8 mouse cellular contexts compared by ENCODE assay signal in the genomic region with DNA sequence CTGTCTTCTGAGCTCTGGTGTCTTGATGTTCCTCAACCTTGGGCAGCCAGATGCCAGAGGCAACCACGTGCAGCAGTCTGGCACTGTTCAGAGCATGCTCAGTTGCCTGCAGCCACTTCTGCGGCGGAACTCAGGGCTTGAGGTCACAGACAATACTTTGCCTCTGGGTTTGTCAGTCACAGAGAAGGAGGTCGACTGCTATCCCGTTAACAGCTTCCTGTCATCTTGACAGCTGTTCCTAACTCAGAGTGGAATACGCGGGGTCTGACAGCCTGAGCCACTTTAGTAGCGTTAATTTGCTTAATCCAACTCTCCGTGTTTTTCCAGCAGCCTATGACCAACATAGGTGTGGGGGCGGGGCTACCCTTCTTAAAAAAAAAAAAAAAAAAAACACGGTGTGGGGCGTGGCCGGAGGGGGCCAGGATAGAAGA. TPM values are rescaled to one million over a fixed set of nuclear protein-coding genes. Genes with fewer than 3 reads are reported as not detected.
DNase-seq lines count a peak whose midpoint lies in the region; ATAC-seq and TF ChIP-seq lines count a peak whose summit lies in the region.

No protein-coding gene starts in this region.

- no peaks in the 10 kb centered on the region for H3K9me3 ChIP-seq in forebrain, embryonic 13.5 days (replicated peaks)
- no peaks in the 10 kb centered on the region for H3K9me3 ChIP-seq in heart, postnatal 0 days (replicated peaks; ENCODE audit: control insufficient read depth, low read length)
- no peaks in the 10 kb centered on the region for H3K9me3 ChIP-seq in liver, embryonic 13.5 days (replicated peaks)

- no peak for TF ChIP-seq EP300 in heart, postnatal 0 days (IDR thresholded peaks at IDR 0.05; ENCODE audit: low read depth)

- H3K4me2 ChIP-seq in forebrain, embryonic 13.5 days: peak overlapping the region; percentile 100
- H3K4me2 ChIP-seq in heart, postnatal 0 days (ENCODE audit: low read depth, low read length): peak overlapping the region; percentile 99
- peak overlapping the region; percentile 47 for H3K4me2 ChIP-seq in liver, embryonic 13.5 days

- H3K4me3 ChIP-seq in C2C12 (ENCODE audit: insufficient read depth, poor library complexity, severe bottlenecking): no peak overlapping the region
- peak overlapping the region; percentile 66 for H3K4me3 ChIP-seq in forebrain, embryonic 13.5 days
- peak overlapping the region; percentile 69 for H3K4me3 ChIP-seq in heart, postnatal 0 days (ENCODE audit: low read depth, low read length)
- peak overlapping the region; percentile 18; the same call in 1 of the 2 replicates for H3K4me3 ChIP-seq in liver, embryonic 13.5 days (replicated peaks)

- DNase-seq in c-Kit-positive CD71-positive TER-119-positive erythroid progenitor cells, embryonic 14.5 days (ENCODE audit: low spot score): peak; percentile 21
- peak; percentile 73 for DNase-seq in heart, postnatal 0 days (ENCODE audit: low spot score)
- DNase-seq in kidney, postnatal 36 days: peak; percentile 89 to 91
- DNase-seq in liver, embryonic 13.5 days: peak; percentile 12
- peak; percentile 7 to 18 for DNase-seq in natural killer cell, adult 2 months (ENCODE audit: low spot score in 2 of 2)
- DNase-seq in testis, postnatal 10 days (ENCODE audit: low spot score): peak; percentile 87

- no peaks in the 10 kb centered on the region for H3K27me3 ChIP-seq in C2C12 (ENCODE audit: control insufficient read depth, insufficient read depth, insufficient read length)
- peaks cover 13% of the 10 kb centered on the region for H3K27me3 ChIP-seq in forebrain, embryonic 13.5 days
- H3K27me3 ChIP-seq in heart, postnatal 0 days (ENCODE audit: control insufficient read depth, insufficient read depth, low read length): peaks cover 16% of the 10 kb centered on the region; the same call in 1 of the 2 replicates
- peaks cover 49% of the 10 kb centered on the region for H3K27me3 ChIP-seq in liver, embryonic 13.5 days

- peaks cover 32% of the 10 kb centered on the region for H3K79me3 ChIP-seq in C2C12 (ENCODE audit: low read depth)

- H3ac ChIP-seq in C2C12 (ENCODE audit: control insufficient read depth, insufficient read length, low read depth): no peak overlapping the region

- H3K36me3 ChIP-seq in C2C12 (ENCODE audit: control insufficient read depth, insufficient read depth): peaks cover 12% of the 10 kb centered on the region
- H3K36me3 ChIP-seq in forebrain, embryonic 13.5 days (ENCODE audit: poor library complexity, severe bottlenecking): no peaks in the 10 kb centered on the region
- H3K36me3 ChIP-seq in heart, postnatal 0 days (replicated peaks; ENCODE audit: control insufficient read depth, insufficient read depth, low read length): no peaks in the 10 kb centered on the region
- no peaks in the 10 kb centered on the region for H3K36me3 ChIP-seq in liver, embryonic 13.5 days

- TF ChIP-seq CTCF in C2C12 (IDR thresholded peaks at IDR 0.05; ENCODE audit: control insufficient read depth, insufficient read depth, insufficient read length): no peak
- no peak for TF ChIP-seq CTCF in heart, postnatal 0 days (IDR thresholded peaks at IDR 0.05; ENCODE audit: low read depth)

- peaks cover 19% of the 10 kb centered on the region for H3K4me1 ChIP-seq in forebrain, embryonic 13.5 days
- H3K4me1 ChIP-seq in heart, postnatal 0 days (ENCODE audit: control insufficient read depth, insufficient read depth): peaks cover 12% of the 10 kb centered on the region; the same call in 1 of the 2 replicates
- H3K4me1 ChIP-seq in liver, embryonic 13.5 days (replicated peaks): peaks cover 20% of the 10 kb centered on the region

- peaks cover 37% of the 10 kb centered on the region for H3K79me2 ChIP-seq in C2C12 (ENCODE audit: control insufficient read depth, insufficient read depth)

- peak; percentile 27 for ATAC-seq in forebrain, embryonic 13.5 days
- ATAC-seq in heart, postnatal 0 days (ENCODE audit: insufficient read depth, low read depth): peak; percentile 34
- no peak for ATAC-seq in liver, embryonic 13.5 days (ENCODE audit: low read depth)

- under 1% methylated on average over 13 of the region's 13 CpGs for WGBS in forebrain, embryonic 13.5 days
- WGBS in heart, postnatal 0 days: under 1% methylated on average over 13 of the region's 13 CpGs
- WGBS in liver, embryonic 13.5 days (ENCODE audit: insufficient replicate concordance): under 1% methylated on average over 13 of the region's 13 CpGs

- no peak overlapping the region for H3K9ac ChIP-seq in forebrain, embryonic 13.5 days
- no peak overlapping the region for H3K9ac ChIP-seq in heart, postnatal 0 days (replicated peaks; ENCODE audit: low read depth, low read length)
- no peak overlapping the region for H3K9ac ChIP-seq in liver, embryonic 13.5 days

- no peak overlapping the region for H3K27ac ChIP-seq in forebrain, embryonic 13.5 days
- no peak overlapping the region for H3K27ac ChIP-seq in heart, postnatal 0 days (ENCODE audit: low read depth)
- H3K27ac ChIP-seq in liver, embryonic 13.5 days: no peak overlapping the region

TF ChIP-seq in C2C12, 6 proteins besides CTCF, POLR2A, EP300 and RAD21:
- TF ChIP-seq FOSL1 (IDR thresholded peaks at IDR 0.05; ENCODE audit: insufficient read depth, low read length, poor library complexity, severe bottlenecking): no peak
- peak; percentile 69 for TF ChIP-seq USF1 (IDR thresholded peaks at IDR 0.05; ENCODE audit: low read depth)
- no peak for TF ChIP-seq CEBPB (IDR thresholded peaks at IDR 0.05; ENCODE audit: low read depth)
- TF ChIP-seq MYOG (IDR thresholded peaks at IDR 0.05; ENCODE audit: control insufficient read depth, extremely low read depth, insufficient read length): no peak
- peak; percentile 56 for TF ChIP-seq MYOD1 (IDR thresholded peaks at IDR 0.05; ENCODE audit: control insufficient read depth, insufficient read length, low read depth)
- TF ChIP-seq MAX (IDR thresholded peaks at IDR 0.05): no peak

RNA-seq across cellular contexts. Expression of gene Mfap3l, which starts 1.1 kb away (rescaled TPM):
- polyA plus RNA-seq in C2C12 (2012; fragmentation: generic; extraction: Trizol): 18.2 TPM
- polyA plus RNA-seq in forebrain, embryonic 13.5 days (2015; fragmentation: Nextera tagmentation; extraction: Ambion mirVana): 0.67 and 0.98 TPM in 2 replicates
- total RNA-seq in heart, postnatal 0 days (2014; rRNA removed; ENCODE audit: low replicate concordance): 0.69 and 0.89 TPM in 2 replicates
- 0.60 and 0.70 TPM in 2 replicates for polyA plus RNA-seq in heart, postnatal 0 days (2015; fragmentation: Nextera tagmentation; extraction: Ambion mirVana)
- 0.27 and 0.35 TPM in 2 replicates for polyA plus RNA-seq in liver, embryonic 13.5 days (2015; fragmentation: Nextera tagmentation; extraction: Ambion mirVana)

Comparison
In these comparisons a context has a peak if more than half of its experiments do, and no peak if none do; other contexts are left out.
1. DNase-seq: peak in every context shown above with its lines; median percentile 90 in kidney, postnatal 36 days; 87 in testis, postnatal 10 days; 73 in heart, postnatal 0 days; 21 in c-Kit-positive CD71-positive TER-119-positive erythroid progenitor cells, embryonic 14.5 days; 12 in natural killer cell, adult 2 months; 12 in liver, embryonic 13.5 days.
2. H3K4me2 ChIP-seq: peak in every context shown above with its lines; median percentile 100 in forebrain, embryonic 13.5 days; 99 in heart, postnatal 0 days; 47 in liver, embryonic 13.5 days.